Mouse (Mus musculus) limb, embryonic 14.5 days (tissue): ENCODE data around the gene Tnpo1. TPM values are rescaled to one million over a fixed set of nuclear protein-coding genes. Genes with fewer than 3 reads are reported as not detected.
A peak's percentile ranks its signal among the peaks of the same experiment; 100 is the strongest.

Experiments
- ATAC-seq: fragments of 200-750 bp; cut with Nextera tagmentation; 2 replicates; pipeline ENCODE4 v1.8.0; 2017; ENCODE audit warnings: low read depth, moderate number of reproducible peaks, moderate TSS enrichment; ENCODE audit not compliant: low FRiP score
- DNase-seq: peaks from one replicate; pipeline ENCODE4 v3.0.0-alpha.2; 2015; ENCODE audit warnings: low spot score
- H3K27ac ChIP-seq: fragments of 300-500 bp; sonication (generic); replicated peaks from 2 replicates; pipeline ENCODE4 v1.5.1; 2014; ENCODE audit warnings: low read depth, mild to moderate bottlenecking, low read length, moderate library complexity, mixed read lengths
- H3K27me3 ChIP-seq: fragments of 300-500 bp; sonication (generic); 2 replicates; pipeline ENCODE4 v1.6.1; 2014; ENCODE audit warnings: low read length, mixed read lengths; ENCODE audit not compliant: control insufficient read depth, insufficient read depth
- H3K36me3 ChIP-seq: fragments of 300-500 bp; sonication (generic); 2 replicates; pipeline ENCODE4 v1.6.1; 2014; ENCODE audit warnings: mild to moderate bottlenecking, low read length, moderate library complexity, mixed read lengths; ENCODE audit not compliant: control insufficient read depth, insufficient read depth
- H3K4me1 ChIP-seq: fragments of 300-500 bp; sonication (generic); 2 replicates; pipeline ENCODE4 v1.6.1; 2014; ENCODE audit warnings: antibody characterized with exemption, low read length, mixed read lengths; ENCODE audit not compliant: control insufficient read depth, insufficient read depth
- H3K4me2 ChIP-seq: fragments of 300-500 bp; sonication (generic); replicated peaks from 2 replicates; pipeline ENCODE4 v1.6.1; 2014; ENCODE audit warnings: low read depth, mild to moderate bottlenecking, low read length, moderate library complexity; ENCODE audit not compliant: severe bottlenecking
- H3K4me3 ChIP-seq: fragments of 300-500 bp; sonication (generic); replicated peaks from 2 replicates; pipeline ENCODE4 v1.5.1; 2014; ENCODE audit warnings: low read length
- H3K9ac ChIP-seq: fragments of 300-500 bp; sonication (generic); 2 replicates; pipeline ENCODE4 v1.6.1; 2014; ENCODE audit warnings: mild to moderate bottlenecking, low read depth, low read length, moderate library complexity; ENCODE audit not compliant: severe bottlenecking
- H3K9me3 ChIP-seq: fragments of 300-500 bp; sonication (generic); 2 replicates; pipeline ENCODE4 v1.6.1; 2016; ENCODE audit warnings: low read length; ENCODE audit not compliant: control insufficient read depth
- POLR2A ChIP-seq: fragments of 200-500 bp; IDR thresholded peaks from 2 replicates; pipeline ENCODE4 v1.8.0; 2012; ENCODE audit warnings: inconsistent platforms, mild to moderate bottlenecking, moderate library complexity, borderline replicate concordance; ENCODE audit not compliant: insufficient read depth, insufficient read length; ENCODE audit errors: extremely low read depth
- WGBS: fragments of 180-500 bp; shearing (Covaris S2); extraction: QIAGEN DNeasy Blood & Tissue Kit; methylation state at CpG from one replicate; pipeline ENCODE4 v1.1.7; 2014; 5-methylcytosine and 5-hydroxymethylcytosine counted together
- polyA plus RNA-seq, 2 experiments: library from polyadenylated mRNA; depleted of rRNA in 1 of 2; stranded (reverse) in 1 of 2; unstranded in 1 of 2; fragments of >200 nt; fragmentation: Nextera tagmentation in 1 of 2; extraction: Ambion mirVana in 1 of 2; gene quantifications; 2 replicates each; pipeline versions ENCODE4 v1.2.1 to v1.2.3; 2012 to 2014

Gene Tnpo1
- polyA plus RNA-seq, 2 experiments = 38.7 to 43.2 TPM

- DNase-seq (no peak), ATAC-seq (no peak)
- Histone ChIP-seq H3K27me3 (no peaks in the 10 kb centered on the region), H3K4me2 (no peak overlapping the region), H3K9me3 (no peaks in the 10 kb centered on the region), H3K4me1 (no peaks in the 10 kb centered on the region), H3K9ac (no peak overlapping the region), H3K27ac (no peak overlapping the region), H3K4me3 (no peak overlapping the region), H3K36me3 (no peaks in the 10 kb centered on the region)
- no peak for TF ChIP-seq POLR2A
- 71% methylated on average over 7 of the region's 7 CpGs for WGBS
Measured at GRCm38 (mm10) chr13:98944620-98945081, 18.5 kb upstream of the Tnpo1 start.

- no peaks in the 10 kb centered on the region for H3K9me3 ChIP-seq
- no peaks in the 10 kb centered on the region for H3K36me3 ChIP-seq
- H3K4me3 ChIP-seq = no peak overlapping the region
- H3K27ac ChIP-seq = no peak overlapping the region
- no peak for TF ChIP-seq POLR2A
- no peaks in the 10 kb centered on the region for H3K27me3 ChIP-seq
- H3K9ac ChIP-seq = no peak overlapping the region
- no peak for DNase-seq
- H3K4me1 ChIP-seq = no peaks in the 10 kb centered on the region
- WGBS = 50% methylated on average over 6 of the region's 6 CpGs
- ATAC-seq = no peak
- no peak overlapping the region for H3K4me2 ChIP-seq
Measured at GRCm38 (mm10) chr13:98942360-98942759, 16.2 kb upstream of the Tnpo1 start.

GRCm38 (mm10) chr13:98941829-98942343, 15.7 kb upstream of the Tnpo1 start:
- no peaks in the 10 kb centered on the region for H3K27me3 ChIP-seq
- no peak overlapping the region for H3K4me2 ChIP-seq
- ATAC-seq (no peak), DNase-seq (no peak)
- no peak overlapping the region for H3K4me3 ChIP-seq
- no peaks in the 10 kb centered on the region for H3K36me3 ChIP-seq
- H3K9ac ChIP-seq = no peak overlapping the region
- H3K4me1 ChIP-seq = no peaks in the 10 kb centered on the region
- H3K27ac ChIP-seq = no peak overlapping the region
- no peak for TF ChIP-seq POLR2A
- WGBS = 55% methylated on average over 7 of the region's 7 CpGs
- no peaks in the 10 kb centered on the region for H3K9me3 ChIP-seq

GRCm38 (mm10) chr13:98937108-98937507, 10.9 kb upstream of the Tnpo1 start:
- 73% methylated on average over 6 of the region's 6 CpGs for WGBS

DNA sequence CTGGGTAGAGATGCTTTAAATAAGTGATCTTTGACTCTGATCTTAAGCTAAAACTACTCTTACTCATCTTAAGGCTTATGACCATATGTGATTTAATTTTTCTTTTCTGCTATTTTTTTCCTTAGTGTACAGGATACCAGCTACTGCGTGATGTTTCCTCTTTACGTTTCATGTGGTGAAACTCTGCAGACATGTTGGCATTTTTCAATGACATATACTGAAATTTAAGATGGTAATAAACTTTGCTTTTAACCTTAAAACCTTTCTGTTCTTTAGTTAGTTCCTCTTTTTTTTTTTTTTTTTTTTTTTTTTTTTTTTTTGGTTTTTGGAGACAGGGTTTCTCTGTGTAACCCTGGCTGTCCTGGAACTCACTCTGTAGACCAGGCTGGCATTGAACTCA, 2.7 kb upstream of the Tnpo1 start:
- TF ChIP-seq POLR2A = no peak
- WGBS = 82% methylated on average over 2 of the region's 2 CpGs
- no peak overlapping the region for H3K27ac ChIP-seq
- no peaks in the 10 kb centered on the region for H3K27me3 ChIP-seq
- H3K36me3 ChIP-seq = peaks cover 4% of the 10 kb centered on the region; the same call in 1 of the 2 replicates
- no peak overlapping the region for H3K9ac ChIP-seq
- peaks cover 3% of the 10 kb centered on the region; the same call in 1 of the 2 replicates for H3K4me1 ChIP-seq
- ATAC-seq = no peak
- H3K4me3 ChIP-seq = no peak overlapping the region
- H3K4me2 ChIP-seq = no peak overlapping the region
- DNase-seq = no peak
- H3K9me3 ChIP-seq = no peaks in the 10 kb centered on the region

More at GRCm38 (mm10) chr13:98937108-98937507, 10.9 kb upstream of the Tnpo1 start:
- Histone ChIP-seq H3K27ac (no peak overlapping the region), H3K9me3 (no peaks in the 10 kb centered on the region), H3K4me2 (no peak overlapping the region), H3K27me3 (no peaks in the 10 kb centered on the region), H3K9ac (no peak overlapping the region), H3K4me1 (no peaks in the 10 kb centered on the region), H3K36me3 (no peaks in the 10 kb centered on the region), H3K4me3 (no peak overlapping the region)
- no peak for DNase-seq
- TF ChIP-seq POLR2A = no peak
- no peak for ATAC-seq

- no peaks in the 10 kb centered on the region for H3K27me3 ChIP-seq
- peak overlapping the region; percentile 100 for H3K4me3 ChIP-seq
- 71% methylated on average over 3 of the region's 3 CpGs for WGBS
- H3K36me3 ChIP-seq = peaks cover 13% of the 10 kb centered on the region
- H3K9ac ChIP-seq = peak overlapping the region; percentile 100
- DNase-seq (no peak), ATAC-seq (no peak)
- peaks cover 4% of the 10 kb centered on the region; the same call in 1 of the 2 replicates for H3K4me1 ChIP-seq
- peak overlapping the region; percentile 69 for H3K4me2 ChIP-seq
- peak overlapping the region; percentile 99 for H3K27ac ChIP-seq
- H3K9me3 ChIP-seq = no peaks in the 10 kb centered on the region
- no peak for TF ChIP-seq POLR2A
Measured at GRCm38 (mm10) chr13:98926958-98927242, 716 bp upstream of the Tnpo1 start.
